Mouse (Mus musculus): Measurements from ENCODE around the gene Ptch1.

Ptch1 gene

GRCm38 (mm10) chr13:63499489-63499888 lies 73.9 kb downstream of the Ptch1 start:
- DNase-seq (ENCODE audit: low read depth, low spot score): no peak

DNA sequence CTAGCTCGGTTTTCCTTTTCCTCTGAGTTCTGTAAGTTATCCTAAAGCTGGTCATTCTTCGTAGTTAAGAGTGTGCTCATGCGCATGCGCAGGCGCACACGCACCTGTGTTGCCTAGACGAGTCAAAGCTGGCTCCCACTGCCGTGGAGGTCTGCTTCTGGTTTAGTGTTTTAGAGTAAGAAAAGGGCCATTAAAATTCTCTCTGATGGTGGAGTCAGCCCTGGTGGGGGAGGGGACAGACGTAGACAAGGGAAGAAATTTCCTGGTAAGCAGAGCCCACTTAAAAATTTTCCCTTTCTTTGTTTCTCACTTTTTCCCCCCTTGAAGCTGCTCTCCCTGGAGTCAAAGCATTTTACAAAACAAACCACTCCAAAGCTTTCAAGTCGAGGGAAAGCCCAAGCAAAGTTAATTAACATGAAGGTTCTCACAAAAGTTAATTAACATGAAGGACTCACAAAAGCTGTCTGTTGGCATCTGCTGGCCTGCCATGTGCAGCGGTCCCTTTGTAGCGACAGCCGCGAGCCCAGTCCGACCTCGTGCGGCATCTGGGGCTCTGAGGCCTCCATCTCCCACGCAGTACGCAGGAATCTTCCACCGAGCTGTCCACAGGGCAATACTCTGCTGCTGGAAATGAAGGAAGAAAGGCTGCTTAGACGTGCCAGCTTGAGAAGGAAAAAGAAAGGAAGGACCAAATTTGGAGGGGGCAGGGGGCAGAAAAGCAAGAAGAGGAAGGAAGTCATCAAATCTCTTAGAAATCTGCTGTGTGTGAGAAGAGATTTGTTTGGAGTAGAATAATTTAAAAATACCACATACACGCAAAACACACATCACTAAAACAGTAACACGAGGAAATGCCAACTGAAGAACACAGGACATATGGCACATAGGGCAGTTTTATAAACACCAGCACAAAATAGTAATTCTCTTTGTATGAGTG lies 76.5 kb downstream of the Ptch1 start, which contains the start of gene Fancc:
TSS of gene Fancc (minus strand) at position 633 of the 937 bp plus-strand sequence.
- DNase-seq (ENCODE audit: low read depth, low spot score): no peak

DNA sequence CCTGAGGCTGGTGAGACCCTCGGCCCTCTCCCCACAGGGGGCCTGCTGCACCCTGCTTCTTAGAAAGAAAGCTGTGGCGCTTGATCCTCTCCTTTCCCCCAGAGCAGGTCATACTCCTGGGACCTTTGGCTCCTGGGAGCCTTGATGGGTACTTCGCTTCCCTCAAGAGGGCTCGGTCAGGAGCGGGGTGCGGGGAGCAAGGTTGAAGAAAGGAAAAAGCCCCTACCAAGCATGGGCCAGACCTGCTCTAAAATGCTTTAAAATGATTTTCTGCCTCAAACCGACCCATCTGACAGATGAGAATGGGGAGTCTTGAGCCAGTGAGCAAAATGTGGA lies 85.7 kb downstream of the Ptch1 start:
- DNase-seq (ENCODE audit: low read depth, low spot score): no peak

DNA sequence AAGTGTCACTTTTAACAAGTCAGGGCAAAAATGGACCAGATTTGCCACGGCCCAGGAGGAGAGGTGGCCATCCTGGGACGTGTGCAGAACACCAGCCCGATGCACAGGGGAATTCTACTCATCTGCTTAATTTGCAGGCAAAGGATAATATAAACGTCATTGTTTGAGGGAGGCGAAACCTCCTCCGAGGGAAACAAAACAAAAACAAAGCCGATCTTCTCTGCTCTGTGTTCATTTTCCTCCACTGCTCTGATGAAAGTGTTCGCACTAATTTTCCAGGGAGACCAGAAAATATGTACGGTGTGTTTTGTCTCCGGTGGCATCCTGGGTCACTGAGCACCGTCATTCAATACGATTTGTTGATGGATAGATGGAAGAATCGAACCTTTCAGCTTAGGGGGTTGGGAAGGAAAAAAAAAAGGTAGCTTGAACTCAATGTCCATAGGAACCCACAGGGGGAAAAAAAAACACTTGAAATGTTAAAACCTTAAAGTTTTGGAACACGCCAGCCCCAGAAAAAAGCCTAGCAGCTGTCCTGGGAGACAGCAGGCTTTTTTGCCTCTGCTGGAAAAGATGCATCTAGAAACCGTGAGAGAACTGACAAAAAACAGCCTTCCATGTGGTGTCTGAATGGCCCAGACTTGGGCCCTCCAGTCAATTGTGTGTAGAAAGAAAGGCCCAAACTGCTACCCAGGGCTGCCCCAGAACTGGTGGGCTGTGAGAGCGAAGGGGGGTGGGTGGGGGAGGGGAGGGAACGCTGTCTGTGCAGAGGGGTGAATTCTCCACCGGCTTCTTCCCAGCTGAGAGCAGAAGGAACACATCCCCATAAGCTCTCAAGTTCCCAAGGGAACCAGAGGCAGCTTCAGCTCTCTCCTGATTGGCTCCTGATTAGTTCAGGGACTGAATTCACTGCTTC lies 86.3 kb downstream of the Ptch1 start:
- no peak for DNase-seq (ENCODE audit: low read depth, low spot score)

DNA sequence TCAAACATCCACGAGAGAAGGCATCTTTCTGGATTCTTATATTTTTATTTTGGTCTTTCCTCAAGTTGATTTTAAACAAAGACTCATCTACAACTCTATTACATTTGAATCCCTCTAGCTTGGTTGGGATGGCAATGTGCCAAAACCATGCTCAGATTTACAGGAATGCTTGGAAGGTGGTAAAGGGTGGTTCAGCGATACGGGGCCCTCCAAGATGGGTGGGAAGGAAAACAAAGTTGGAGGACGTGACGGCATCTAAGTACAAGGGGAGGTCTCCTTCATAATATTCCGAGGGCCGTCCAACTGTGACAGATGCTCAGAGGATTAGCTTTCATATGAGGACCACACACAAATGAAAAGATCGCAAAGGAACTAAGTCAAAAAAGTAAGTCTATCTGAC lies 98.0 kb downstream of the Ptch1 start:
- DNase-seq (ENCODE audit: low read depth, low spot score): no peak
